Mouse (Mus musculus): Measurements from ENCODE around the gene Sptb. TPM values are rescaled to one million over a fixed set of nuclear protein-coding genes. Genes with fewer than 3 reads are reported as not detected.

Gene Sptb
- total and polyA plus RNA-seq, 2 experiments from 2014 or later = 4.9 to 36.8 TPM

- Histone ChIP-seq H3K27me3 (ENCODE audit: control insufficient read depth, insufficient read depth, low read length) (no peaks in the 10 kb centered on the region), H3K4me3 (ENCODE audit: low read depth, low read length) (no peak overlapping the region), H3K36me3 (replicated peaks; ENCODE audit: control insufficient read depth, insufficient read depth, low read length) (no peaks in the 10 kb centered on the region), H3K27ac (ENCODE audit: low read depth) (no peak overlapping the region), H3K4me2 (ENCODE audit: low read depth, low read length) (peak overlapping the region; percentile 32), H3K9ac (replicated peaks; ENCODE audit: low read depth, low read length) (no peak overlapping the region), H3K9me3 (replicated peaks; ENCODE audit: control insufficient read depth, low read length) (no peaks in the 10 kb centered on the region), H3K4me1 (ENCODE audit: control insufficient read depth, insufficient read depth) (peaks cover 17% of the 10 kb centered on the region)
- 35% methylated on average over 15 of the region's 15 CpGs for WGBS
- ATAC-seq (ENCODE audit: insufficient read depth, low read depth) = peak; percentile 62
- TF ChIP-seq EP300 (IDR thresholded peaks at IDR 0.05; ENCODE audit: low read depth) (no peak), CTCF (IDR thresholded peaks at IDR 0.05; ENCODE audit: low read depth) (no peak)
- DNase-seq (ENCODE audit: low spot score) = no peak
Observed at GRCm38 (mm10) chr12:76634899-76635693, 75.3 kb downstream of the Sptb start.

GRCm38 (mm10) chr12:76623374-76623773, 87.0 kb downstream of the Sptb start:
- WGBS = 54% methylated on average over 6 of the region's 6 CpGs
- Histone ChIP-seq H3K27me3 (ENCODE audit: control insufficient read depth, insufficient read depth, low read length) (no peaks in the 10 kb centered on the region), H3K4me2 (ENCODE audit: low read depth, low read length) (no peak overlapping the region), H3K9ac (replicated peaks; ENCODE audit: low read depth, low read length) (no peak overlapping the region), H3K9me3 (replicated peaks; ENCODE audit: control insufficient read depth, low read length) (no peaks in the 10 kb centered on the region), H3K4me1 (ENCODE audit: control insufficient read depth, insufficient read depth) (no peaks in the 10 kb centered on the region), H3K4me3 (ENCODE audit: low read depth, low read length) (no peak overlapping the region), H3K27ac (ENCODE audit: low read depth) (no peak overlapping the region), H3K36me3 (replicated peaks; ENCODE audit: control insufficient read depth, insufficient read depth, low read length) (peaks cover 59% of the 10 kb centered on the region)
- no peak for TF ChIP-seq EP300 (IDR thresholded peaks at IDR 0.05; ENCODE audit: low read depth)
- ATAC-seq (ENCODE audit: insufficient read depth, low read depth) = no peak
- DNase-seq (ENCODE audit: low spot score) = no peak

- no peak for TF ChIP-seq EP300 (IDR thresholded peaks at IDR 0.05; ENCODE audit: low read depth)
- TF ChIP-seq CTCF (IDR thresholded peaks at IDR 0.05; ENCODE audit: low read depth) = no peak
- ATAC-seq (ENCODE audit: insufficient read depth, low read depth) (no peak), DNase-seq (ENCODE audit: low spot score) (no peak)
- no peak overlapping the region for H3K4me3 ChIP-seq (ENCODE audit: low read depth, low read length)
- 67% methylated on average over 5 of the region's 5 CpGs for WGBS
- no peak overlapping the region for H3K9ac ChIP-seq (replicated peaks; ENCODE audit: low read depth, low read length)
- H3K4me2 ChIP-seq (ENCODE audit: low read depth, low read length) = no peak overlapping the region
- H3K27ac ChIP-seq (ENCODE audit: low read depth) = no peak overlapping the region
- no peaks in the 10 kb centered on the region for H3K27me3 ChIP-seq (ENCODE audit: control insufficient read depth, insufficient read depth, low read length)
- no peaks in the 10 kb centered on the region for H3K4me1 ChIP-seq (ENCODE audit: control insufficient read depth, insufficient read depth)
- no peaks in the 10 kb centered on the region for H3K9me3 ChIP-seq (replicated peaks; ENCODE audit: control insufficient read depth, low read length)
- peaks cover 52% of the 10 kb centered on the region for H3K36me3 ChIP-seq (replicated peaks; ENCODE audit: control insufficient read depth, insufficient read depth, low read length)
Observed at GRCm38 (mm10) chr12:76619847-76620246, 90.5 kb downstream of the Sptb start.

- no peaks in the 10 kb centered on the region for H3K4me1 ChIP-seq (ENCODE audit: control insufficient read depth, insufficient read depth)
- no peak overlapping the region for H3K4me3 ChIP-seq (ENCODE audit: low read depth, low read length)
- no peak for TF ChIP-seq EP300 (IDR thresholded peaks at IDR 0.05; ENCODE audit: low read depth)
- no peak for TF ChIP-seq CTCF (IDR thresholded peaks at IDR 0.05; ENCODE audit: low read depth)
- WGBS = 71% methylated on average over 4 of the region's 4 CpGs
- H3K9me3 ChIP-seq (replicated peaks; ENCODE audit: control insufficient read depth, low read length) = no peaks in the 10 kb centered on the region
- ATAC-seq (ENCODE audit: insufficient read depth, low read depth) (no peak), DNase-seq (ENCODE audit: low spot score) (no peak)
- no peak overlapping the region for H3K27ac ChIP-seq (ENCODE audit: low read depth)
- H3K9ac ChIP-seq (replicated peaks; ENCODE audit: low read depth, low read length) = no peak overlapping the region
- peaks cover 47% of the 10 kb centered on the region for H3K36me3 ChIP-seq (replicated peaks; ENCODE audit: control insufficient read depth, insufficient read depth, low read length)
- H3K4me2 ChIP-seq (ENCODE audit: low read depth, low read length) = no peak overlapping the region
- H3K27me3 ChIP-seq (ENCODE audit: control insufficient read depth, insufficient read depth, low read length) = no peaks in the 10 kb centered on the region
Observed at GRCm38 (mm10) chr12:76618175-76618574, 92.2 kb downstream of the Sptb start.

GRCm38 (mm10) chr12:76615580-76615937, 94.8 kb downstream of the Sptb start:
- no peaks in the 10 kb centered on the region for H3K27me3 ChIP-seq (ENCODE audit: control insufficient read depth, insufficient read depth, low read length)
- WGBS = 69% methylated on average over 4 of the region's 4 CpGs

More at GRCm38 (mm10) chr12:76615580-76615937, 94.8 kb downstream of the Sptb start:
- Histone ChIP-seq H3K4me2 (ENCODE audit: low read depth, low read length) (no peak overlapping the region), H3K9me3 (replicated peaks; ENCODE audit: control insufficient read depth, low read length) (no peaks in the 10 kb centered on the region), H3K36me3 (replicated peaks; ENCODE audit: control insufficient read depth, insufficient read depth, low read length) (peaks cover 43% of the 10 kb centered on the region), H3K4me1 (ENCODE audit: control insufficient read depth, insufficient read depth) (no peaks in the 10 kb centered on the region), H3K9ac (replicated peaks; ENCODE audit: low read depth, low read length) (no peak overlapping the region), H3K27ac (ENCODE audit: low read depth) (peak overlapping the region; percentile 63), H3K4me3 (ENCODE audit: low read depth, low read length) (no peak overlapping the region)
- TF ChIP-seq EP300 (IDR thresholded peaks at IDR 0.05; ENCODE audit: low read depth) (no peak), CTCF (IDR thresholded peaks at IDR 0.05; ENCODE audit: low read depth) (no peak)
- DNase-seq (ENCODE audit: low spot score) = no peak
- no peak for ATAC-seq (ENCODE audit: insufficient read depth, low read depth)

Measured in heart, postnatal 0 days (tissue).